Mouse (Mus musculus) CD4-positive helper T cell, adult 2 months (primary cell): ENCODE measurements around the gene Agpat2.

Experiments
- DNase-seq: peaks from one replicate; pipeline ENCODE4 v3.0.0-alpha.2; 2012; ENCODE audit warnings: low read depth, missing footprints, low spot score

Agpat2 gene

GRCm38 (mm10) chr2:26596898-26597297 lies 7.3 kb downstream of the Agpat2 start:
- no peak for DNase-seq

- DNase-seq: peak; percentile 28
Measured at GRCm38 (mm10) chr2:26595725-26596435, 8.3 kb downstream of the Agpat2 start.

GRCm38 (mm10) chr2:26594934-26595724 lies 9.1 kb downstream of the Agpat2 start:
- DNase-seq: no peak

- DNase-seq: no peak
Measured at GRCm38 (mm10) chr2:26594461-26594933, 9.7 kb downstream of the Agpat2 start.

GRCm38 (mm10) chr2:26594022-26594346 lies 10.2 kb downstream of the Agpat2 start:
- DNase-seq: peak; percentile 82

GRCm38 (mm10) chr2:26593211-26594021 lies 10.8 kb downstream of the Agpat2 start:
- DNase-seq: no peak

- DNase-seq: no peak
Measured at GRCm38 (mm10) chr2:26591416-26591815, 12.8 kb downstream of the Agpat2 start.

- DNase-seq: no peak
Measured at GRCm38 (mm10) chr2:26590962-26591361, 13.3 kb downstream of the Agpat2 start.

GRCm38 (mm10) chr2:26590282-26590681 lies 13.9 kb downstream of the Agpat2 start:
- no peak for DNase-seq

GRCm38 (mm10) chr2:26589284-26589683 lies 14.9 kb downstream of the Agpat2 start:
- DNase-seq: no peak

- DNase-seq: no peak
Measured at GRCm38 (mm10) chr2:26588573-26588972, 15.6 kb downstream of the Agpat2 start.

GRCm38 (mm10) chr2:26587044-26587405 lies 17.2 kb downstream of the Agpat2 start:
- peak; percentile 30 for DNase-seq

- DNase-seq: peak; percentile 67
Measured at GRCm38 (mm10) chr2:26586294-26587043, 17.7 kb downstream of the Agpat2 start, which contains the start of gene Gm20532. TSS of gene Gm20532 (plus strand) at chr2:26586639.

GRCm38 (mm10) chr2:26585713-26586112 lies 18.5 kb downstream of the Agpat2 start:
- no peak for DNase-seq

- no peak for DNase-seq
Measured at GRCm38 (mm10) chr2:26583640-26584039, 20.6 kb downstream of the Agpat2 start.

GRCm38 (mm10) chr2:26582741-26583140 lies 21.5 kb downstream of the Agpat2 start:
- no peak for DNase-seq

GRCm38 (mm10) chr2:26582203-26582602 lies 22.0 kb downstream of the Agpat2 start:
- DNase-seq: no peak

- no peak for DNase-seq
Measured at GRCm38 (mm10) chr2:26580751-26581150, 23.5 kb downstream of the Agpat2 start.

- DNase-seq: no peak
Measured at GRCm38 (mm10) chr2:26579714-26580113, 24.5 kb downstream of the Agpat2 start, which contains the start of gene Egfl7. TSS of gene Egfl7 (plus strand) at chr2:26580014.

GRCm38 (mm10) chr2:26578369-26578768 lies 25.8 kb downstream of the Agpat2 start:
- no peak for DNase-seq

- DNase-seq: no peak
Measured at GRCm38 (mm10) chr2:26576462-26576861, 27.8 kb downstream of the Agpat2 start.
